Mouse (Mus musculus): ENCODE measurements around the gene Calr. TPM values are rescaled to one million over a fixed set of nuclear protein-coding genes. Genes with fewer than 3 reads are reported as not detected.

Calr gene
- polyA plus RNA-seq, 1 experiment from 2014 or later: 318 TPM

- ATAC-seq (no peak), DNase-seq (ENCODE audit: low spot score) (peak; percentile 71)
- peak; percentile 72 for TF ChIP-seq CTCF (IDR thresholded peaks at IDR 0.05)
- TF ChIP-seq EP300 (IDR thresholded peaks at IDR 0.05): no peak
- Histone ChIP-seq H3K4me2 (replicated peaks; ENCODE audit: low read depth, low read length) (peak overlapping the region; percentile 91), H3K4me1 (ENCODE audit: insufficient read depth, low read depth, low read length) (peaks cover 7% of the 10 kb centered on the region; the same call in 1 of the 2 replicates), H3K9me3 (ENCODE audit: low read length) (no peaks in the 10 kb centered on the region), H3K4me3 (ENCODE audit: low read depth, low read length) (peak overlapping the region; percentile 85), H3K27ac (ENCODE audit: low read length) (0 out of 2 replicates have a peak overlapping the region, but pooled peaks have one; percentile 9), H3K36me3 (ENCODE audit: insufficient read depth, low read length) (peaks cover 22% of the 10 kb centered on the region; the same call in 1 of the 2 replicates), H3K27me3 (replicated peaks; ENCODE audit: insufficient read depth, low read length) (no peaks in the 10 kb centered on the region), H3K9ac (replicated peaks; ENCODE audit: low read depth) (peak overlapping the region; percentile 75)
- 9% methylated on average over 12 of the region's 12 CpGs for WGBS
These were observed 1.2 kb downstream of the Calr start for GRCm38 (mm10) chr8:84845355-84846093.

- Histone ChIP-seq H3K27ac (ENCODE audit: low read length) (no peak overlapping the region), H3K36me3 (ENCODE audit: insufficient read depth, low read length) (peaks cover 22% of the 10 kb centered on the region; the same call in 1 of the 2 replicates), H3K27me3 (replicated peaks; ENCODE audit: insufficient read depth, low read length) (no peaks in the 10 kb centered on the region), H3K4me1 (ENCODE audit: insufficient read depth, low read depth, low read length) (peaks cover 7% of the 10 kb centered on the region; the same call in 1 of the 2 replicates), H3K4me2 (replicated peaks; ENCODE audit: low read depth, low read length) (no peak overlapping the region), H3K9ac (replicated peaks; ENCODE audit: low read depth) (0 out of 2 replicates have a peak overlapping the region, but pooled peaks have one; percentile 2), H3K9me3 (ENCODE audit: low read length) (no peaks in the 10 kb centered on the region), H3K4me3 (ENCODE audit: low read depth, low read length) (no peak overlapping the region)
- no peak for DNase-seq (ENCODE audit: low spot score)
- no peak for ATAC-seq
- TF ChIP-seq CTCF (IDR thresholded peaks at IDR 0.05): no peak
- no peak for TF ChIP-seq EP300 (IDR thresholded peaks at IDR 0.05)
- 62% methylated on average over 9 of the region's 9 CpGs for WGBS
These were observed 2.2 kb downstream of the Calr start for GRCm38 (mm10) chr8:84844397-84845070.

- no peaks in the 10 kb centered on the region for H3K9me3 ChIP-seq (ENCODE audit: low read length)
- H3K27ac ChIP-seq (ENCODE audit: low read length): no peak overlapping the region
- peaks cover 7% of the 10 kb centered on the region; the same call in 1 of the 2 replicates for H3K4me1 ChIP-seq (ENCODE audit: insufficient read depth, low read depth, low read length)
- no peaks in the 10 kb centered on the region for H3K27me3 ChIP-seq (replicated peaks; ENCODE audit: insufficient read depth, low read length)
- DNase-seq (ENCODE audit: low spot score) (no peak), ATAC-seq (no peak)
- H3K9ac ChIP-seq (replicated peaks; ENCODE audit: low read depth): no peak overlapping the region
- TF ChIP-seq CTCF (IDR thresholded peaks at IDR 0.05) (no peak), EP300 (IDR thresholded peaks at IDR 0.05) (no peak)
- no peak overlapping the region for H3K4me2 ChIP-seq (replicated peaks; ENCODE audit: low read depth, low read length)
- peaks cover 27% of the 10 kb centered on the region; the same call in 1 of the 2 replicates for H3K36me3 ChIP-seq (ENCODE audit: insufficient read depth, low read length)
- 73% methylated on average over 1 of the region's 1 CpGs for whole genome bisulfite sequencing
- H3K4me3 ChIP-seq (ENCODE audit: low read depth, low read length): no peak overlapping the region
These were observed 5.2 kb downstream of the Calr start for GRCm38 (mm10) chr8:84841514-84841913.

- DNase-seq (ENCODE audit: low spot score) (peak; percentile 98), ATAC-seq (peak; percentile 97)
- H3K27ac ChIP-seq (ENCODE audit: low read length): peak within 1 kb of the TSS; percentile 81
- H3K9ac ChIP-seq (replicated peaks; ENCODE audit: low read depth): peak within 1 kb of the TSS; percentile 87
- peak within 1 kb of the TSS; percentile 96 for H3K4me2 ChIP-seq (replicated peaks; ENCODE audit: low read depth, low read length)
- H3K4me3 ChIP-seq (ENCODE audit: low read depth, low read length): peak within 1 kb of the TSS; percentile 93
- peaks cover 7% of the 10 kb centered on the region; the same call in 1 of the 2 replicates for H3K4me1 ChIP-seq (ENCODE audit: insufficient read depth, low read depth, low read length)
- no peaks in the 10 kb centered on the region for H3K9me3 ChIP-seq (ENCODE audit: low read length)
- peaks cover 37% of the 10 kb centered on the region for H3K36me3 ChIP-seq (ENCODE audit: insufficient read depth, low read length)
- no peaks in the 10 kb centered on the region for H3K27me3 ChIP-seq (replicated peaks; ENCODE audit: insufficient read depth, low read length)
- TF ChIP-seq EP300 (IDR thresholded peaks at IDR 0.05): no peak
- no peak for TF ChIP-seq CTCF (IDR thresholded peaks at IDR 0.05)
- WGBS: under 1% methylated on average over 51 of the region's 55 CpGs
These were observed 6.3 kb downstream of the Calr start, which contains the start of gene Rad23a for GRCm38 (mm10) chr8:84840248-84840999. Gene Rad23a (minus strand): TSS chr8:84840665.

- ATAC-seq: no peak
- Histone ChIP-seq H3K9me3 (ENCODE audit: low read length) (no peaks in the 10 kb centered on the region), H3K27me3 (replicated peaks; ENCODE audit: insufficient read depth, low read length) (no peaks in the 10 kb centered on the region), H3K4me3 (ENCODE audit: low read depth, low read length) (peak overlapping the region; percentile 93), H3K4me2 (replicated peaks; ENCODE audit: low read depth, low read length) (peak overlapping the region; percentile 96), H3K27ac (ENCODE audit: low read length) (peak overlapping the region; percentile 81), H3K9ac (replicated peaks; ENCODE audit: low read depth) (peak overlapping the region; percentile 87), H3K36me3 (ENCODE audit: insufficient read depth, low read length) (peaks cover 36% of the 10 kb centered on the region), H3K4me1 (ENCODE audit: insufficient read depth, low read depth, low read length) (peaks cover 2% of the 10 kb centered on the region; the same call in 1 of the 2 replicates)
- 2% methylated on average over 7 of the region's 7 CpGs for WGBS
- DNase-seq (ENCODE audit: low spot score): no peak
- no peak for TF ChIP-seq EP300 (IDR thresholded peaks at IDR 0.05)
- no peak for TF ChIP-seq CTCF (IDR thresholded peaks at IDR 0.05)
These were observed 6.9 kb downstream of the Calr start for GRCm38 (mm10) chr8:84839875-84840247.
